Mouse (Mus musculus) frontal cortex, postnatal 36 days (tissue): ENCODE data around the gene Alas2.

Experiments used
- DNase-seq, 2 experiments: peaks; one replicate each; pipeline ENCODE4 v3.0.0; 2022; ENCODE audit warnings: low spot score in 2 of 2

Gene Alas2

GRCm38 (mm10) chrX:150547239-150547638 lies at the start of gene Alas2:
Gene Alas2, plus strand, starts transcription at chrX:150547375.
- no peak for DNase-seq

- DNase-seq = no peak
These were observed 38.5 kb upstream of the Alas2 start for GRCm38 (mm10) chrX:150508696-150509095.

GRCm38 (mm10) chrX:150510631-150511030 lies 36.5 kb upstream of the Alas2 start:
- no peak for DNase-seq

DNA sequence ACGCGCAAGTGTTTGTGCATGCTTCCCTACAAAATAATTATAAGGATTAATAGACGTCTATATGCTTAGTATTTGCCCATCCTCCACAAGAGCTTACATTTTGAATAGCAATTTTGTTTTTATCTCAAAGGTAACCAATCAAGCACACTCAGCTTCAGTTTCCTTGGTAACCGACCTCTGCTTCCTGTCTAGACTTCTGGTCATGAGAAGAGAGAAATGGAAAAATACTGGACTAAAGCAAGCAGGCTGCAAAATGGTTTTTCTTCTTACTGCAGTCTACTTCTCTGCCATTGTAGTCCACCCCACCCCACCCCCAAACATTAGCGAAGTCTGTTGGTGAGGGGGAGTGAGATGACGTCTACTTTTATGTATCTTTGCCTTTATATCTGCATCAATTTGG lies 35.9 kb upstream of the Alas2 start:
- no peak for DNase-seq

DNA sequence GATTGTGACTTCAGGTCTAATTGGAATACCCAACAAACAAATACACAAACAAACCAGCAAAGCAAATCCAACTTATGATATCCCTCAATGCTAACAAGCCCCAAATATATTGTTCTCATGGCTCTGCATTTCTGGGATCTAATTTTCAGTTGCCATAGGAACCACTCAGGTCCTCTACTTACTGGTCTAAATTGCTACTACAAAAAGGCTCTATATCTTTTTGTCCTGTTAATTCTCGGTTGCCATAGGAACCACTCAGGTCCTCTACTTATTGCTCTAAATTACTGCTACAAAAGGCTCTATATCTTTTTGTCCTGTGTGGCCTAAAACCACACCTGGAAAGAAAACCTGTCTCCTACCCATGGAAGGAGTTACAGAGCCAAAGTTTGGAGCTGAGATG lies 33.0 kb upstream of the Alas2 start:
- no peak for DNase-seq

GRCm38 (mm10) chrX:150516015-150516414 lies 31.2 kb upstream of the Alas2 start:
- no peak for DNase-seq

- DNase-seq = no peak
These were observed 30.7 kb upstream of the Alas2 start for GRCm38 (mm10) chrX:150516477-150516876.

DNA sequence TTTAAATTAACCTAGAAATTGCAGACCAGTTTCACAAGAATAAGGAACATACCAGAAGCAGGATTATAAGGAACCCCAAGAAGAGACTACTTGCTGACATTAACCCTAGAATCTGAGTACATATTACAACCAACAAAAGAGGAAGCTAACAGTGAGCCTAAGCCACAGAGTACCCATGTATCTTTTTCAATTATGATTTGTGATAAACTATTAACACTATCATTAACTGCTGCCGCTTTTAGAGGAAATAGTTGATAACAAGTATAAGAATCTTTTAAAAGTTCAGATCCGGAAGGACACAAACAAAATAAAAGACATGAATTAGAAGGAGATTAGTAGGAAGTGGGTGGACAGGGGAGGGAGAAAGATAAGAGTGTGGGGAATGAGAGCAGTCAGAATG lies 7.1 kb upstream of the Alas2 start:
- no peak for DNase-seq

DNA sequence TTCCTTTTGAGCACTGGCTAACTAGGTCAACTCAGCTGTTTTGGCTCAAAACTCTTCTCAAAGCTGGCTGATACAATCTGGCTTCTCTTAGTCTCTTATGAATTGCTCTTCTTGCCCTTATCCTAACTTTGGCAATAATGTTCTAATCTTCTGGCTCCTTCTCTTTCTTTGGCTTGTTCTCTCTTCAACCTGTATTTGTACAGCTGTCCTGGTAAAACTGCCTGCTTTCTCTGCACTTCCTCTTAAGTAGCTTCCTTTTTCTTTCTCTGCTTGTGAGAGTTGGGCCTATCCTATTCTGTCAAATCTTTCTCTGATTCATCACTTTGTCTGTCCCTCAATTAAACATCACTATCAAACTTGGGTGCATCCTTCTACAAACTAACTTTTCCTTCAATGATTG lies 5.5 kb upstream of the Alas2 start:
- DNase-seq = no peak

GRCm38 (mm10) chrX:150549639-150550038 lies 2.5 kb downstream of the Alas2 start:
- DNase-seq = no peak

DNA sequence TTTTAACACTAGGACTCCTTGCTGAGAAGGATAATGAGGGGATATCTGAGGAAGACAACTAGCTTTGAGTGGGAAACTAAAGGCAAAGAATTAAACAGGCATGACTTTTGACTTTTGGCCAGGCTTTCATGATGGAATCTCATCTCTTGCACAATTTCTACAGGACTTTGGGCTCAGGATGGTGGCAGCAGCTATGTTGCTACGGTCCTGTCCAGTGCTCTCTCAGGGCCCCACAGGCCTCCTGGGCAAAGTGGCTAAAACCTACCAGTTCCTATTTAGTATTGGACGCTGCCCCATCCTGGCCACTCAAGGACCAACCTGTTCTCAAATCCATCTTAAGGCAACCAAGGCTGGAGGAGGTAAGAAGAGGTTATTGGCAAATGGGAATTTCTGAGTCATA lies 4.8 kb downstream of the Alas2 start:
- DNase-seq = no peak

DNA sequence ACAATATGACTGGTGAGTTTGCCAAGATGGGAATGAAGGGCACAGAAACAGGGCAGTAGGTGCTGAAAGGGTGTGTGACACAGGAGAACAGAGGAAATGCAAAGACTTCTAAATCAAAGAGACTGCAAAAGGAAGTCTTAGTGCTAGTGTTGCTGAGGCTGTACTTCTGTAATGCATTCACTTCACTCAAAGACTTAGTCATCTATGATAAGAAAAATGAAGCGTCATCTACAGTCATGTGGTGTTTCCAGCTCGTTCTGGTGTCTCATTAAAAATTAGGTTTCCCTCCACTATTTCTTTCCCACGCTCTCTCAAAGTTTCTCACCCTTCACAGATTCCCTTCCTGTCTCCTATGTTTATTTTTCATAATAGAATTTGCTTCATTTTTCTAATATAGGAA lies 6.9 kb downstream of the Alas2 start:
- DNase-seq = no peak

GRCm38 (mm10) chrX:150564644-150565357 lies 17.6 kb downstream of the Alas2 start:
- no peak for DNase-seq

- no peak for DNase-seq
These were observed 34.7 kb downstream of the Alas2 start for GRCm38 (mm10) chrX:150581921-150582320.

- no peak for DNase-seq
These were observed 37.9 kb downstream of the Alas2 start for GRCm38 (mm10) chrX:150585116-150585515.

DNA sequence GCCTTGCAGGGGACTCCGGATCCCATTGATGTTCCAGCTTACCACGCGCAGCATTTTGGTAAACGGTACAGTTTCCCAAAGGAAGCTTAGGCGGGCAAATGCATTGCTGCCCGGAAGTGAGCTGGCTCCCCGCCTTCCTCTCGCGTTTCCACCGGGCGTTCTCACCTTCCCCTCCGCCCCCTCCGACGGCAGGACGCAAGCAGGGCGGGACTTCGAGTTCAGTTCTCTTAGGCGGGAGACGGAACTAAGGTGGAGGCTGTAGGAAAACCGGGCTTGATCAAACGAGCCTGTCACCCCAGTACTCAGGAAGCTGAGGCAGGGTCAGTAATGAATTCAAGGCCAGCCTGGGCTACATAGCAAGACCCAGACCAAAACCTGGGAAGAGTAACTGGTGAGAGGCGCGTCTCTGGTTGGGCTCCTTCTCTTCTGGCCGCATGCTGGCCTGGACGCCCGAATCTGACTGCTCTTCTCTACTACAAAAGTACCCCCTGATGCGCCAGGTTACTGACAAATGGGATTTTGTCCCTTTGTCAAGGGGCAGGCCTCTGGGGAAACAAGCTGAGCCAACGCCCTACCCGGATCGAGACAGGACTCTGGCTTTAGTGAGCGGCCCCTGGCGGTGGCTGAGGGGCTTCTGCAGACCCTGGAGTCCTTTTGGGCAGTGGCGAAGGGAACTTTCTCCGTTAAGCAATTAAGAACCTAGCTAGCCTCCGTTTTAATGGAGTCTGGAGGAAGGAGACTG lies 41.0 kb downstream of the Alas2 start, which contains the start of gene Pfkfb1:
Gene Pfkfb1 (plus strand): TSS at position 207 of the 742 bp plus-strand sequence.
- DNase-seq = peak; percentile 64 to 67

DNA sequence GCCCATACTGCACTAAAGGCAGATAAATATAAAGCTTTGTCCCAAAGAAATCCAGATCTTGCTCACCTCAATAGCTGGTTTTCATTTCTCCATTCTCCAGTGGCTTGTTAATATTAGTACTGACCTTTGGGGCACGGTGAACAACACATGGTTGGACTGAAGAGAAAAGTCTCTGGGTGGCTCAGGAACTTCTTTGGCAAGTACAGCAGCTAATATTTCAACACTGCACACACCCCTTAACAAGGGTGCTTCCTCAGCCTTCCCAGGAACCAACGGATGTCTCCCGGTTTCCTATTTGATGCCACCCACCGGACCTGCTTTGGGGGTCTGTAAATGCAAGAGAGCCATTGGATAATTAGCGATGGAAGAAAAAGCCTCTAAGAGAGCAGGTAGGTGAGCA lies 42.5 kb downstream of the Alas2 start, which contains the start of gene Apex2:
Gene Apex2 (minus strand): TSS at position 173 of the 400 bp plus-strand sequence.
- DNase-seq = no peak

GRCm38 (mm10) chrX:150593266-150594035 lies 46.3 kb downstream of the Alas2 start:
- no peak for DNase-seq

GRCm38 (mm10) chrX:150594176-150594575 lies 47.0 kb downstream of the Alas2 start:
- no peak for DNase-seq

DNA sequence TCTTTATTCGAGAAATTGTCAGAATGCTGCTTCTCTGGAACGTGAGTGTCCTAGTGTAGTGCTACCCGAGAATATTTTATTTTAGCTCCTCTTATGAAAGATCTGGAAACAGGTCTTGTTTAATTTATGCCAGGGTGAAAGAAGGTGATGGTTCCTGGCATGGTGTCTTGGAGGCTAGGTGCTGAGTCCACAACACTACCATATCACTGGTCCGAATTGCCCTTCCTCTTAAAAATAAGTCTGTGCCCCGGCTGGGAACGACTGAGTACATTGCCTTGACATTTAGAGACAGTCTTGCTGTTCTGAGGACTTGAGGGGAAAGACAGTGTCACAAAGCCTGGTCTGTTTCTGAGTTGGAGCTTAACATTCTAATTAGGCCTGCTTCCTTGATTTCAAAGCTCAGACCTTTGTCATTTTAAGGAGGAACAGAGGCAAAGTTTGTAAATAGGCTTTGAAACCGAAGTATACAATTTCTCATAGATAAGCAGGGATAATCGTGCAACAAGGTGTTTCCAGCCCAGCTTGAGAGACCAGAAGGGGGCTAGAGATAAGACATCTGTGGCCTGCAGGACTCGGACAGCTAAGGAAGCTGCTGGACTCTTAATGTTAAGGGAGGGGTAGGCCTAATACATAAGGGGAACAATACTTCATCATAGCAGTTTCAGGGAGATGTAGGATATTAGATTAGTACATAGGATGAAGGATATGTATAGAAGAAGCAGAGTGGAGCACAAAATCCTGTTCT lies 48.0 kb downstream of the Alas2 start:
- DNase-seq = no peak

DNA sequence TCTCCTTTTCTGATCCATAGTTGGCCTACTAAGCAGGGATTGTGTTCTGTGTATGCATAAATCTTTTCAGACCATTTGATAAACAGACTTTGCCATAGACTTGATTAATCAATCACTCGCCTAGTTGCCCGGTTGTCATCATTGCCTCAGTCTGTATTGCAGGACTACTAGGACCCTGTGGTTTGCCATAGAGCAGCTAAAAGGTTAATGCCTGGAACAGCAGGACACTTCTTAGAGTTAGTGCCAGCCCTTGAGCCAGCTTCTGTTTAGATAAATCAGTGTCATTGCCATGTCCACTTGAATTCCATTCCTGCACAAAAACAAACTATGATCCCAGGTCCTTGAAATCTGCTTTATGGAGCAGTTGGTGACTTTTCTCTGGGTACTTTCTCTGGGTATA lies 51.7 kb downstream of the Alas2 start:
- no peak for DNase-seq
